Mouse (Mus musculus) bone marrow, adult 2 months (tissue): Measurements from ENCODE around the gene S100a9. TPM values are rescaled to one million over a fixed set of nuclear protein-coding genes. Genes with fewer than 3 reads are reported as not detected.
A peak's percentile ranks its signal among the peaks of the same experiment; 100 is the strongest.

Experiments used
- H3K27ac ChIP-seq: fragments of 200-500 bp; 2 replicates; pipeline ENCODE4 v1.5.1; 2012; ENCODE audit warnings: low read depth, mild to moderate bottlenecking, control low read depth, inconsistent platforms, low read length; ENCODE audit not compliant: control insufficient read depth, poor library complexity, insufficient read depth
- H3K4me1 ChIP-seq: fragments of 200-500 bp; 2 replicates; pipeline ENCODE4 v1.6.1; 2011; ENCODE audit warnings: low read length; ENCODE audit not compliant: control insufficient read depth, insufficient read depth
- H3K4me3 ChIP-seq: fragments of 200-500 bp; replicated peaks from 2 replicates; pipeline ENCODE3; 2011; ENCODE audit warnings: mild to moderate bottlenecking, low read depth, low read length, control low read depth; ENCODE audit not compliant: control insufficient read depth
- CTCF ChIP-seq: fragments of 200-500 bp; IDR thresholded peaks from 2 replicates; pipeline ENCODE4 v1.5.1; 2011; ENCODE audit warnings: low read length, control low read depth; ENCODE audit not compliant: control insufficient read depth, insufficient read depth
- POLR2A ChIP-seq: fragments of 200-500 bp; IDR thresholded peaks from 2 replicates; pipeline ENCODE4 v1.6.1; 2011; ENCODE audit warnings: low read depth, mild to moderate bottlenecking, control low read depth, low read length, borderline replicate concordance; ENCODE audit not compliant: control insufficient read depth
- WGBS: fragments of 180-500 bp; shearing (Covaris S2); methylation state at CpG from one replicate; pipeline ENCODE4 v1.1.7; 2018; 5-methylcytosine and 5-hydroxymethylcytosine counted together
- polyA plus RNA-seq: library from polyadenylated mRNA; stranded (reverse); fragments of >200 nt; gene quantifications from 2 replicates; pipeline ENCODE4 v1.2.4, GENCODE M21; 2011; ENCODE audit warnings: low replicate concordance; ENCODE audit not compliant: missing spikeins, insufficient read depth, insufficient read length

S100a9 gene
- polyA plus RNA-seq, 1 experiment, result 25,400 TPM

GRCm38 (mm10) chr3:90678656-90679055 is 16.9 kb downstream of the S100a9 start:
- Histone ChIP-seq H3K4me3 (no peak overlapping the region), H3K27ac (peak overlapping the region; percentile 74; the same call in 1 of the 2 replicates), H3K4me1 (no peaks in the 10 kb centered on the region; the same call in 1 of the 2 replicates)
- 4% methylated on average over 3 of the region's 3 CpGs for WGBS
- TF ChIP-seq CTCF (no peak), POLR2A (no peak)

GRCm38 (mm10) chr3:90668846-90669245 is 26.7 kb downstream of the S100a9 start, which contains the start of gene S100a8:
S100a8 (plus strand) TSS chr3:90668978.
- Histone ChIP-seq H3K27ac (peak within 1 kb of the TSS; percentile 90), H3K4me3 (peak within 1 kb of the TSS; percentile 66), H3K4me1 (peaks cover 2% of the 10 kb centered on the region; the same call in 1 of the 2 replicates)
- 31% methylated on average over 8 of the region's 8 CpGs for WGBS
- TF ChIP-seq POLR2A, result peak; percentile 47; the same call in 1 of the 2 replicates
- TF ChIP-seq CTCF, result no peak

GRCm38 (mm10) chr3:90664219-90664618 is 31.3 kb downstream of the S100a9 start:
- WGBS, result 55% methylated on average over 2 of the region's 2 CpGs
- peak overlapping the region; percentile 81 for H3K27ac ChIP-seq
- peaks cover 5% of the 10 kb centered on the region; the same call in 1 of the 2 replicates for H3K4me1 ChIP-seq
- TF ChIP-seq CTCF (peak; percentile 53), POLR2A (no peak)
- peak overlapping the region; percentile 21 for H3K4me3 ChIP-seq

DNA sequence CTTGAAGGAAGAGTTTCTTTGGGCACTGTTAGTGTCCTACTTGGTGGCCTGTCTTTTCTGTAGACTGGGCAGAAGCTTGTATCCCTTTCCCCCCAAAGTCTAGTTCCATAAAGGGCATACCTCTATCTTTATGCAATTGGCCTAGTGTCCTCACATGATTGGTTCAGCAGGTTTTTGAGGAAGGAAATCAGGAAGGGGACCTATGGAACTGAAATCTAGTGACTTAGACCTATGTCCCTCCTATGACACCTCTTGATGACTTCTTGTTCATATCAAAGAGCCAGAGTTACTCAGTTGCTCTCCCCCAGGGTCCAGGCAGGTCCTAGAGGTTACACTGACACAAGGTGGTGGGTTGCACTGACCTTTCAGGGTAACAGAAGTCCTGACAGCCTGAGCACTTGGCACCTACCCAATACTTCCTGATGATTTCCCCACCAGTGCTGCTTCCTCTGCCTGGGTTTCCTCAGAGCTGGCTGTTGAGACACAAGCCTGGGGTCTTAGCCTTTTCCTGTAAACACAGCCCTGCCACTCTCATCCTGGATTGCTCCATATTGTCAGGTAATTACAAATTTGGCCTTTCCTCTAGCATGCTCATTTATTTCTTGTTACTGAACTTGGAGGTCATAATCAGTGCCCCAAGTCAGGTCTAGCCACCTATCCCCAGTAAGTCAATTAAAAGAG is 36.0 kb downstream of the S100a9 start:
- Histone ChIP-seq H3K4me1 (peaks cover 2% of the 10 kb centered on the region; the same call in 1 of the 2 replicates), H3K4me3 (peak overlapping the region; percentile 52), H3K27ac (peak overlapping the region; percentile 84)
- no peak for TF ChIP-seq CTCF
- 0 out of 2 replicates have a peak, but pooled peaks have one; percentile 12 for TF ChIP-seq POLR2A

DNA sequence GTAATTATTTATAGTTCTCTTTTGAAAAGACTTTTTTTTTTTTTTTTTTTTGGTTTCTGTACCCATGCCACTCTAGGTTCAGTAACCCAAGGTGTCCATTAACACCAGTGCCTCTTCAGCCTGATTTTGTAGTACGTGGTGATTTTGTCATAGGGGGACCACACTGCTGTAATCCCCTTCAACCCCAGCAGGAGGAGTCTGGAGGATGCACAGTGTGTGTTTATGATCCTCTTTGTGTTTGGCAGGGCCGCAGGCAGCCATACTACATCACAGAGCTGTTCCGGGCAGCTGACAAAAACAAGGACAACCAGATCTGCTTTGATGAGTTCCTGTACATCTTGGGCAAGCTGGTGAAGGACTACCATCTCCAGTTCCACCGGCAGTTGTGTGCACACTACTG is 38.1 kb downstream of the S100a9 start:
- Histone ChIP-seq H3K27ac (peak overlapping the region; percentile 68), H3K4me1 (peaks cover 2% of the 10 kb centered on the region; the same call in 1 of the 2 replicates), H3K4me3 (peak overlapping the region; percentile 39)
- peak; percentile 40; the same call in 1 of the 2 replicates for TF ChIP-seq CTCF
- TF ChIP-seq POLR2A, result no peak
- 38% methylated on average over 4 of the region's 4 CpGs for WGBS

DNA sequence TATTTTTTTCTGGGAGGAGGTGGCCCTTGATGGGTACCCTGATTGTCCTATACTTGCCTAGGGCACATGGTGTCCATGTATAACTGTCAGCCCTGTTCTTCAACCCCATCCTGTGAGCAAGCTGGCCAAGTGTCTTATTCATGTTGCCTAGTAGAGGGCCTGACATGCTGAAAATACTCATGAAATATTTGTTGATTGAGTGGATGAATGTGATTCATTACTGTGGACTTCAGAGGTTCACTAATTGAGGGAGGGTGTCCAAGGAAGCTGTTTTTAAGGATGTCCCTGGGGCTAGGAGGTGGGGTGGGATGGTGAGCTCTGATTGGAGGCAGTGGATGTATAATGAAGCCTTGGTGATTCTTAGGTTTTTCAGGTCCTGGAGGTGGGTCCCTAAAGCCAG is 41.8 kb downstream of the S100a9 start, which contains the start of gene S100a7a:
S100a7a (plus strand) TSS at position 301 of the 400 bp plus-strand sequence.
- H3K4me1 ChIP-seq, result no peaks in the 10 kb centered on the region; the same call in 1 of the 2 replicates
- TF ChIP-seq CTCF, result no peak
- TF ChIP-seq POLR2A, result no peak
- no peak within 1 kb of the TSS for H3K27ac ChIP-seq
- H3K4me3 ChIP-seq, result no peak within 1 kb of the TSS

- no peak for TF ChIP-seq POLR2A
- peak; percentile 71 for TF ChIP-seq CTCF
- Histone ChIP-seq H3K4me3 (no peak overlapping the region), H3K27ac (no peak overlapping the region), H3K4me1 (no peaks in the 10 kb centered on the region; the same call in 1 of the 2 replicates)
- WGBS, result 36% methylated on average over 5 of the region's 5 CpGs
Observed at GRCm38 (mm10) chr3:90652878-90653508, 42.5 kb downstream of the S100a9 start.

GRCm38 (mm10) chr3:90649832-90650231 is 45.7 kb downstream of the S100a9 start:
- TF ChIP-seq CTCF, result no peak
- TF ChIP-seq POLR2A, result no peak
- Histone ChIP-seq H3K4me3 (no peak overlapping the region), H3K4me1 (no peaks in the 10 kb centered on the region), H3K27ac (no peak overlapping the region)
- 91% methylated on average over 2 of the region's 2 CpGs for WGBS
